Mouse (Mus musculus) 416B (cell line): ENCODE results near the gene Ecm1.
"Not testable (repeated sequence)": the region's sequence is repeated elsewhere in the genome, so short reads cannot be mapped to it uniquely, and the experiment has no call there.

Experiments
- DNase-seq: peaks from one replicate; pipeline ENCODE4 v3.0.0; 2011; ENCODE audit warnings: low read depth

Ecm1 gene

GRCm38 (mm10) chr3:95726696-95727358 lies 12.5 kb downstream of the Ecm1 start:
- DNase-seq, result peak; percentile 94

DNA sequence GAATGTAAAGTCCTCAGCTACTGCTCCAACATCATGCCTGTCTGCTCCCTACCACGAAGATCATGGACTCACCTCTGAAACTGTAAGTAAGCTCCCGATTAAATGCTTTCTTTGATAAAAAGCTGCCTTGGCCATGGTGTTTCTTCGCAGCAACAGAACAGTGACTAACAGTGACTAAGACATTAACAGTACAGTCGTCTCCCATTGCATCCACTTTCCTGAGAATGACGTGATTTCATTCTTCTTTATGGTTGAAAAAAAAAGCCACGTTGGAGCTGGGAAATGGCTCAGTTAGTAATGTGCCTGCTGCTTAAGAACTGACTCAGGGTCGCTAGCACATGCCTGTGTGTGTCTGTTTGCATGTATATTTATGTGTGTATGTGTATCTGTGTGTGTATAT lies 13.5 kb downstream of the Ecm1 start:
- peak; percentile 64 for DNase-seq

- DNase-seq, result peak; percentile 32
Observed at GRCm38 (mm10) chr3:95722386-95722785, 17.0 kb downstream of the Ecm1 start.

DNA sequence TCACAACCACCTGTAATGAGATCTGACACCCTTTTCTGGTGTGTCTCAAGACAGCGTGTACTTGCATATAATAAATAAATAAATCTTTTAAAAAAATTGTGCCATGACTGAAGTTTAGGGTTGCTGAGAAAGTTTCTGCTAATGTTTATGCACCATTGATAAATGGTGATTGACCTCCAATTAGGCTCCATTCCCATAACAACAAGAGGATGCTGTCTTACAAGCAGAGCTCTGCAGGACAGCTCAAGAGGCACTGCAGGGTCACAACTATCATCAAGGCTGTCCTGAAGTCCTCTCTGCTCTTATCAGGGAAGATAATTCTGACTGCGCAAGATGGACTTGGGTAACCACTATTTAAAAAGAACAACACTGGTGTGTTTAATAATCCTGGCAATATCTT lies 21.2 kb downstream of the Ecm1 start:
- DNase-seq, result no peak

DNA sequence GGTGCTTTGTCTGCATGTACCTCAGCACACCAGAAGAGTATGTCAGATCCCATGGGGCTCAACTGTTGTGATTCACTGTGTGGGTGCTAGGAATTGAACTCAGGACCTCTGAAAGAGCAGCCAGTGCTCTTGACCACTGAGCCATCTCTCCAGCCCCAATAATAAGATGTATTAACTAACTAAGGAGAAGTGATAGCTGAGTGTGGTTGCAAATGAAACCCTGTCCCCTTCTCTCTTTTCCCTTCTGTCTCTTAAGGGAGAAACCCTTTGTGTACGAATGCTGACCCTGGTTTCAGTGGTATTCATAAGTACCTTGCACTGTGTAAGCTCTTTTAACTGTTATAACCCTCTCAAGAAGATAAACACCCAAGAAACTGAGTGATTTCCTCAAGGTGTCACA lies 23.3 kb downstream of the Ecm1 start:
- DNase-seq, result no peak

DNA sequence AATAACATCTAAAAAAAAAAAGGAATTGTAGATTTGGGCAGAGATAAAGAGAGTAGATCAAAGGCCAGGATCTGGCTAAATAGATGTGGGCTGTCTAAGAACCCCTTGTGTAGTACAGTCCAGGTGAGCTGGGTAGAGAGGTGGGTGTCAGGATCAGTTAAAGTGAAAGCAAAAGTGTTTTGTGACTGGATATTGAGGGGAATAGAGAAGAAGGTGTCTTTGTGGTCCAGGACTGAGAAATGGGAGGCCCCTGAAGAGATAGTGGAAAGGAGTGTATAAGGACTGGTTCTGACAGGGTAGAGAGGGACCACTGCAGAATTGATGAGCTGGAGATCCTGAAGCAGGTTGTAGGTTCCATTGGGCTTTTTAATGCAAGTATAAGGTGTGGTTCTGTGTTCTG lies 29.4 kb downstream of the Ecm1 start:
- DNase-seq, result no peak

GRCm38 (mm10) chr3:95709044-95709443 lies 30.3 kb downstream of the Ecm1 start:
- no peak for DNase-seq

GRCm38 (mm10) chr3:95707497-95707896 lies 31.9 kb downstream of the Ecm1 start:
- DNase-seq, result peak; percentile 96

- DNase-seq, result peak; percentile 81
Observed at GRCm38 (mm10) chr3:95706273-95706672, 33.1 kb downstream of the Ecm1 start.

GRCm38 (mm10) chr3:95704612-95705011 lies 34.8 kb downstream of the Ecm1 start:
- no peak for DNase-seq

DNA sequence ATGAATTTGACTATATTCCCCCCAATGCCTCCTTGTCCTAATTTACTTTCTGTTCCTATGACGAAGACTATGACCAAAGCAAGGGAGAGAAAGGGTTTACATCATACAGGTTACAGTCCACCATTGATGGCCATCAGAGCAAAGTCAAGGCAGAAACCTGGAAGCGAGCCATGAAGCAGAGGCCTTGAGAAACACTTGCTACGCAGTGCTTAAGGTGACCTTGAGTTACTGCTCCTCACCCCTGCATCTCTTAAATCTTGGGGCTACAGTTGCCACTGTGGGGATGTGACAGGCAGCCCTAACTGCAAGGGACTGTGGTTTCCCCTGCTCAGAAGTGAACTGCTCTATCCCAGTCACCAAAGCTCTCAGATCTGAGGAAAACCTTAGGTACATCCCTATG lies 36.1 kb downstream of the Ecm1 start:
- peak; percentile 53 for DNase-seq

- DNase-seq, result no peak
Observed at GRCm38 (mm10) chr3:95701877-95702540, 37.4 kb downstream of the Ecm1 start.

- no peak for DNase-seq
Observed at GRCm38 (mm10) chr3:95701085-95701484, 38.3 kb downstream of the Ecm1 start.

DNA sequence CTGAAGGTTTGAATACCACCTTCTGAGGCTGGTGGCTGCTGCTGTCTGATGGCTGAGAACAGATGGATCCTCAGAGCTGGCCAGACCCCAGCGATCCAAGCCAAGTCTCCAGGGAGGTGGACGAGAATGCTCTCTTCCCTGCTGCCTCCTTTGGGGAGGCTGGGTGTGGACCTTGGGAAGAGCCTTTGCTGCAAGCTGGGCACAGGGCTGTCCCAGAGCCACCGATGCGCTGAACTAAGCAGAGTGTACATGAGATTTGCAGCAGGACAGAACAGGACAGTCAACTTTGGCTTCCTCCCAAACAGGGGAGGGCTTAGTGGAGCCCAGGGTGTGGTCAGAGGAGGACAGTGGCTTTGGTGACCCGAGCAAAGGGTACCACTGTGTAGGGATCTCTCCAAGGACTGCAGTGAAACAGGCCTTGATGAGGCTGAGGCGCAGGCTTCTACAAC lies 39.1 kb downstream of the Ecm1 start:
- DNase-seq, result no peak

DNA sequence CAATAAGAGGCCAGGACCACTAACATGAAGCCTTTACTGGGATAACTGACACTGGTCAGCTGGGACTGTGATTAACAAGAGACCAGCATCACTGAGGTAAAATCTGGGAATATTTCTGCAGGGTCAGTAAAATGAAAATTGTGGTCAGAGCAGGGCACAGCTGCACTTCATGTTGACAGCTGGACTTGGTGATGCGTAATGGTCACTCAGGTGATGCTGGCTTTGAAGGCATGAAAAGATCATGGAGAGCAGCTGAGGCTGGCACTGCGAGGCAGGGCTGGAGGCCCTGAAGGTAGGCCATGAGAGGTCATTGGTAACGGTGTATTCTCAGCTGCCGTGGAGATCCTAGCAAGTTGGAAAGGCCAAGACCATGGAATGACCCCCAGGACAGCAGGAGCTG lies 41.1 kb downstream of the Ecm1 start:
- no peak for DNase-seq

DNA sequence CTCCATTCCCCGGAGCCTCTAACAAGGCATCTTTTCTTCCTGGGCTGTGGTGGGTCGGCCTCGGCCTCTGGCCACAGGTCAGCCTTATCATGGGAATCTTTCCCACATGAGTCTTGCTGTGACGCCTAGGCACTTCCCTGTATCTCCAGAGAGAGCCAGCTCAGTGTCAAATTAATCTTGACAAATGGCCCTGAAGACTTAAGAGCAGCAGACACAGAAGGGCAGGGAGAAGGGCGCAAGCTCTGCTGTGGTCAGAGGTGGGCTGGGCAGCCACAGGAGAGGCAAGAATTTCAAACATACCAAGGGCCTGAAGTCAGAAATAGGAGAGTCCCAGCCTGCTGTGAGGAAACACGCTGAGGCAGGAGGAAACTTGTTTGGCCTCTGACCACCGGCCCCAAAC lies 43.0 kb downstream of the Ecm1 start:
- peak; percentile 80 for DNase-seq

DNA sequence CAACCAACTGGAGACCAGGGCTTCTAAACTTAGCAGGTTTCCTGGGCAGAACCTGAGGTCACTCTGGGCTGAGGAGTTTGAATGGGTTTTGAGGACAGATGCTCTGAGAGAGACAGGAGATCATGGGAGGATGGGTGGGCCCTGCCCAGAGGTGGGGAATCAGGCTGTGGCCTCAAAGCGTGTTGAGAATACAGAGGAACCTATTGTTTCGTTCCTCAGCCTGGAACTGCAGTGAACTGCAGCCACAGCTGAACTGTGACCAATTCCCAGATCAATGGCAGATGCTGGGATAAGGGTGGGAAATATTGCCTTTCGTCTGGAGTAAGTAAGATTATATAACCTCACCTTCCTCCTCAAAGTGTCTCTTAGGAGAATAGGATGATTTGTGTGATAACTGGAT lies 43.6 kb downstream of the Ecm1 start:
- DNase-seq, result no peak

DNA sequence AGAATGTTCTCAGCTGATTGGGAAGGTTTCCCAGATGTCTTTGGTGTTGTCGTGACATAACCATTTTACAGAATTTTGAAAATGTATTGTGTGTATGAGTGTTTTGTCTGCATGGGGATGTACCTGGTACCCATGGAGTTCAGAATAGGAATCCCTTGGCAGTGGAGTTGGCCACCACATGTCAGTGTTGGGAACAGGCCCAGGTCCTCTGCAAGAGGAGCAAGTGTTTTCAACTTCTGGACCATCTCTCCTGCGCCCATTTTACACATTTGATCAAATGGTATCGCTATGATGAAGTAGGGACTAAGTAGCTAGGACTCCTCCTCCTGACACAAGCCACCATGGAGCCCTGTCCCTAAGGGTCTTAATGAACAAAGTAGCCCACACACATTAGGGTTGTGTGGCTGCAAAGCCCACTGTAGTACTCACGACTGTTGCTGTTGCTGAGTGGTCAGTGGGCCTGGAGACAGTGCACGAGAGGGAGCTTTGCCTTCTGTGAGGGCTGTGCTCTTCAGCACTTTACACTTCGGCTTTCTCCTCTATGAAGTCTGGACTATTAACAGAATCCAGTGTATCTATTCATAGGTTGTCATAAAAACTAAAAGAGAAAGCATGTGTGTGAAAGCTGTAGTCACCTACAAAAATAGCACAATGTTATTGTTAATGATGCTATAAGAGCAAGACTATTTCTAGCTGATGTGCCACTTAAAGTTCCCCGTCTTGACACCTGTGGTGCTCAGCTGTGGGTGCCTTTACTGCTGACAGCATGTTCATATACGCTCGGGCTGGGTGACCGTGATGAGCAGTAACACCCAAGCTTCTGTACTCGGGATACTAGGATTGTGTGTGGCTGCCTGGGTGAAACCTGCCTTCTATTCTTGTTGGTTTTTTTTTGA lies 44.3 kb downstream of the Ecm1 start:
- no peak for DNase-seq

DNA sequence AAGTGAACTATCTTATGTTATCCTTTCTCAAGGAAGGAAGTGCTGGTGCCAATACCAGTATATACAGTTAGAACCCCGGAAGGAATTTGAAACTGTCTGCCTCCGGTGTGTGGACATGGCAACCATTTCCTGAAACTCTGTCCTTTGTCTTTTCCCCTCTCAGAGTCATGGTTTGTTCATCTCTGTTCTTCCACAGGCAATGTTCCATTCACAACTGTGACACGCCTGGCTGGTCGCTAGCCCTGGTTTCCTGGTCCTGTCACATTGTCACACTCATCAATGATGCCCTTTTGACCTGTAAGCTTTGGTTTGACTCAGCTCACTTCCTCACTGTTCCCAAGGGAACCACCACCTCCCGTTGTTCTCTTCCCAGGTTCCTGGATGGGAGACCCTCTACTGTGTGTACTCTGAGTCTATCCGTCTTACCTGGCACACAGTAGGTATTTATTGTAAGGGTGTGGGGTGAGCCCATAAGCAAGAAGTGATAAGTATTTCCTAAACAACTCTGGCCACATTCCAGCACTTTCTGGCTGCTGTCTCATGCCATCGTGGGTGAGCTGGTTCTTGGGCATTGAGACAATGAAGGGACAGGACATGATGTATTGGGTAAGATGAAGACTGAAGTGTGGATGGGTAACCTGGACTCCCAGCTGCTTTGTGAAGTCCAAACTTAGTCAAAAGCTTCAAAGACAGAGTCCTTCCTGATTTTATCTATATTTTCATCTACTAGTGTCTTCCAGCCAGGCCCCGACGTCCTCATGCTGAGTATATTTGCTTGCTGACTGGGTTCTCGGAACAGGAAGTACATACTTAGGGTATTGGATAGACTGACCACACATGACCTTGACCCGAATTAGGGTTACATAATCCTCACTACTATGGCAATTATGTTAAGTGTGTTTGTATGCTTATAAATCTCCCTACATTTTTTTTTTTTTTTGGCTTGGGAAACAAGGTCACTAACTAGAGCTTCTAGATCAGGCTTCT lies 45.3 kb downstream of the Ecm1 start:
- peak; percentile 93 for DNase-seq

DNA sequence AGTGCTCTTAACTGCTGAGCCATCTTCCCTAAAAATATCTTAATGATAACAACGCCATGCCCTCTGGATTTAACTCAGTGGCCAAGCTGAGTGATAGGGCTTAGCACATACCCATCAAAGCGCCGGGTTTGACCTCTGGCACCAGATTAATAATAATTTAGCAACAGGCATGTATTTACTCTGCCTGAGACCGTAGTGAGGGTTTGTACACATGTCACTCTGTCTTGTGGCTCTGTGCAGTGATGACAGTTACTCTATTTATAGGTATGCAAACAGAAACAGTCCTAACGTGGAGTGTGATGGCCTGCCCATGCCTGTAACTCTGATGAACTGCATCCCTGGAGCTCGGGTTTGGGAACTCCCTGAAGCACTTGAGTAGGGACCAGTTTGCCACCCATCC lies 46.7 kb downstream of the Ecm1 start:
- DNase-seq, result peak; percentile 55

DNA sequence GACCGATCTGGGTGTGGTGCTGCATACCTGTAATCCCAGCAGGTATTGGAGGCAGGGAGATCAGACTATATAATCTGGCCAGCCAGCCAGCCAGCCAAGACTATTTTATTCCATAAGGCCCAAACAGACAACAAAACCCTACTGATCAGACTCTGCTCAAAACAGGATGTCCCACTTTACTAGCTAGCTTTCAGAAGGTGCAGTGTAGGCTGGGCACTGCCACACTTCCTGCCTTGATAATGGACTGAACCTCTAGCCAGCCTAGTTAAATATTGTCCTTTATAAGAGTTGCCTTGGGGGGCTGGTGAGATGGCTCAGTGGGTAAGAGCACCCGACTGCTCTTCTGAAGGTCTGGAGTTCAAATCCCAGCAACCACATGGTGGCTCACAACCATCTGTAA lies 48.8 kb downstream of the Ecm1 start:
- DNase-seq, result not testable (repeated sequence)

DNA sequence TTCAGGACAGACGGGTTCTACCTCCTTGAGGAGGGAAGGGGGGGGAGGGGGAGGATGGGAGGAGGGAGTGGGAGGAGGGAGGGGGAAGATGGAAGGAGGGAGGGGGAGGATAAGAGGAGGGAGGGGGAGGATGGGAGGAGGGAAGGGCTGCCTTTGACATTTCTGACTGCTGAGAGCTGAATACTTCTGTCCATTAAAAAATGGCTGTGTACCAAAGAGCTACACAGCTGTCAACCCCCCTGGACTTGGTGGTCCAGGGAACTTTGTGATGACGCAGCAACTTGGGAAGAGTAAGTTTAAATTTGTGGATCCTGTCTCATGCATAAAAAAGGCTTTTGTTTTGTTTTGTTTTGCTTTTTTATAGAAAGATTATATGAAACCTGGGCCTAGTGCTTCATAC lies 49.4 kb downstream of the Ecm1 start:
- DNase-seq, result no peak
